Mouse (Mus musculus): ENCODE measurements around the gene Gm47791.

GRCm38 (mm10) chr1:82788070-82788469 lies 17.0 kb upstream of the Gm47791 start:
- no peak for TF ChIP-seq CTCF (IDR thresholded peaks at IDR 0.05; ENCODE audit: extremely low read depth, insufficient read depth, low read length)
- TF ChIP-seq POLR2A (IDR thresholded peaks at IDR 0.05; ENCODE audit: extremely low read depth, insufficient read depth, low read length) = no peak
